Mouse (Mus musculus): Measurements from ENCODE around the gene Vmn1r4.

GRCm38 (mm10) chr6:56916279-56916678 lies 7.5 kb upstream of the Vmn1r4 start:
- TF ChIP-seq CTCF (IDR thresholded peaks at IDR 0.05; ENCODE audit: control insufficient read depth, insufficient read depth, low read length) = no peak
- no peak for TF ChIP-seq POLR2A (IDR thresholded peaks at IDR 0.05; ENCODE audit: borderline replicate concordance, control insufficient read depth, low read depth, low read length)
